Mouse (Mus musculus) heart, postnatal 0 days (tissue): ENCODE data around the gene Per2.

Source experiments
- CTCF ChIP-seq: IDR thresholded peaks from 2 replicates; pipeline ENCODE4 v1.5.1; 2016; ENCODE audit warnings: antibody characterized with exemption, control low read depth, low read depth
- EP300 ChIP-seq: IDR thresholded peaks from 2 replicates; pipeline ENCODE4 v1.6.1; 2016; ENCODE audit warnings: antibody characterized with exemption, low read depth

GRCm38 (mm10) chr1:91495321-91495720, 36.2 kb upstream of the Per2 start:
- no peak for TF ChIP-seq CTCF
- TF ChIP-seq EP300, result no peak
